Mouse (Mus musculus) hindbrain, embryonic 16.5 days (tissue): ENCODE data around the gene Hsd3b4. TPM values are rescaled to one million over a fixed set of nuclear protein-coding genes. Genes with fewer than 3 reads are reported as not detected.
"Not testable (repeated sequence)": the region's sequence is repeated elsewhere in the genome, so short reads cannot be mapped to it uniquely, and the experiment has no call there.

Experiments used
- ATAC-seq: fragments of 200-750 bp; cut with Nextera tagmentation; 2 replicates; pipeline ENCODE4 v1.8.0; 2017; ENCODE audit warnings: moderate TSS enrichment, moderate library complexity
- H3K27ac ChIP-seq: fragments of 300-500 bp; sonication (generic); 2 replicates; pipeline ENCODE4 v1.5.1; 2014; ENCODE audit warnings: low read depth, mild to moderate bottlenecking, control low read depth, low read length, moderate library complexity
- H3K27me3 ChIP-seq: fragments of 300-500 bp; sonication (generic); replicated peaks from 2 replicates; pipeline ENCODE4 v1.6.1; 2014; ENCODE audit warnings: low read length; ENCODE audit not compliant: control insufficient read depth, insufficient read depth
- H3K36me3 ChIP-seq: fragments of 300-500 bp; sonication (generic); 2 replicates; pipeline ENCODE4 v1.6.1; 2014; ENCODE audit warnings: mild to moderate bottlenecking, low read length, moderate library complexity, mixed read lengths; ENCODE audit not compliant: control insufficient read depth, insufficient read depth
- H3K4me1 ChIP-seq: fragments of 300-500 bp; sonication (generic); 2 replicates; pipeline ENCODE4 v1.6.1; 2014; ENCODE audit warnings: low read depth, low read length; ENCODE audit not compliant: control insufficient read depth, insufficient read depth
- H3K4me2 ChIP-seq: fragments of 300-500 bp; sonication (generic); 2 replicates; pipeline ENCODE4 v1.6.1; 2014; ENCODE audit warnings: mild to moderate bottlenecking, low read length, control low read depth, moderate library complexity
- H3K4me3 ChIP-seq: fragments of 300-500 bp; sonication (generic); 2 replicates; pipeline ENCODE4 v1.5.1; 2014; ENCODE audit warnings: mild to moderate bottlenecking, low read length, control low read depth, moderate library complexity
- H3K9ac ChIP-seq: fragments of 300-500 bp; sonication (generic); 2 replicates; pipeline ENCODE4 v1.6.1; 2014; ENCODE audit warnings: low read depth, mild to moderate bottlenecking, control low read depth, low read length, moderate library complexity
- H3K9me3 ChIP-seq: fragments of 300-500 bp; sonication (generic); 2 replicates; pipeline ENCODE4 v1.6.1; 2014; ENCODE audit warnings: mild to moderate bottlenecking, low read length, moderate library complexity; ENCODE audit not compliant: control insufficient read depth
- WGBS: fragments of 180-500 bp; shearing (Covaris S2); extraction: QIAGEN DNeasy Blood & Tissue Kit; methylation state at CpG from one replicate; pipeline ENCODE4 v1.1.7; 2014; 5-methylcytosine and 5-hydroxymethylcytosine counted together
- polyA plus RNA-seq: library from polyadenylated mRNA; unstranded; fragments of >200 nt; fragmentation: Nextera tagmentation; extraction: Ambion mirVana; gene quantifications from 2 replicates; pipeline ENCODE4 v1.2.1, GENCODE M21; 2015

The Hsd3b4 gene
- polyA plus RNA-seq = not detected in 2 replicates

DNA sequence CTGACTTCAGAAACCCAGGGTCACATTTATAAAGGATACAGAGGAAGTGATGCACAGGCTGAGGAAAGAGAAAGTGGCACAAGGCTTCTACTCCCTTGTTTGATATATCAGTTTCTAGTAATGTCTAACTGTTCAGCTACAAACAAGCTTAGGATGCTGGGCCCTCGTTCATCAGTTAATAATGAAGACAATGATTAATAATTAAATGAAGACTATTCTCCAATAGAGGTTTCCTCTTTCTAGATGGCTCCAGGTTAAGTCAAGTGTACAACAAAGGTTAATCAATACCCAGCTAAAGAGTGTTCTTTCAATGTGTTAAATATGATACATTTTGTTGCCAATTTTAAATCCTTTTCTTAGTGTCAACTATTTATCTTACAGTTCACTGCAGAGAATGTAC is at the start of gene Hsd3b4:
Hsd3b4 (minus strand) TSS at position 101 of the 400 bp plus-strand sequence.
- H3K4me1 ChIP-seq, H3K9ac ChIP-seq, H3K4me3 ChIP-seq, H3K27me3 ChIP-seq, H3K4me2 ChIP-seq, H3K9me3 ChIP-seq, ATAC-seq, H3K36me3 ChIP-seq, H3K27ac ChIP-seq: not testable (repeated sequence)
- WGBS = no CpG with 5 or more reads among the region's 1 CpGs

DNA sequence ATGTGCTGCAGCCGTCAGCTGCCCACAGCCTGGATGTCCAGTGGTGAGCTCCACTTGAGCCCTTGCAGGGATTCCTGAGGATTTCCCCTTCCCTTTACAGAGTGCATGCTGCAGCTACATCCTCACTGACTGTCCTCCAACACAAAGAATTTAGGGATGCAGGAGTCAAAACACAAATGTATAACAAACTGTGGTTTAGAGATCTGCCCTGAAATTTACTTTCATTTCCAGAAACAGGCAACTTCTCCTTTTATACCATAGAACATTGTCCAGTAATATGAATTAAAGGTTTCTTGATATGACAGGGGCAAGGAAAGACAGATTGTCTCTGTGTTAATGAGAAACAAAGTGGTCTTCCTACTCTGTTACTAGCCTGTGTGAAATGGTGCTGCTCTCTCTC is 40.5 kb upstream of the Hsd3b4 start:
- H3K4me3 ChIP-seq, H3K9me3 ChIP-seq, H3K36me3 ChIP-seq, H3K9ac ChIP-seq, H3K27ac ChIP-seq, H3K4me1 ChIP-seq, ATAC-seq, H3K27me3 ChIP-seq, H3K4me2 ChIP-seq: not testable (repeated sequence)
- no CpG with 5 or more reads among the region's 1 CpGs for WGBS

- H3K36me3 ChIP-seq, H3K4me1 ChIP-seq, H3K9me3 ChIP-seq, H3K4me2 ChIP-seq, H3K27me3 ChIP-seq, H3K9ac ChIP-seq, H3K4me3 ChIP-seq, H3K27ac ChIP-seq: not testable (repeated sequence)
- ATAC-seq = peak; percentile 74
- WGBS = no CpG with 5 or more reads among the region's 2 CpGs
Observed at GRCm38 (mm10) chr3:98550215-98550614, 39.9 kb upstream of the Hsd3b4 start.

DNA sequence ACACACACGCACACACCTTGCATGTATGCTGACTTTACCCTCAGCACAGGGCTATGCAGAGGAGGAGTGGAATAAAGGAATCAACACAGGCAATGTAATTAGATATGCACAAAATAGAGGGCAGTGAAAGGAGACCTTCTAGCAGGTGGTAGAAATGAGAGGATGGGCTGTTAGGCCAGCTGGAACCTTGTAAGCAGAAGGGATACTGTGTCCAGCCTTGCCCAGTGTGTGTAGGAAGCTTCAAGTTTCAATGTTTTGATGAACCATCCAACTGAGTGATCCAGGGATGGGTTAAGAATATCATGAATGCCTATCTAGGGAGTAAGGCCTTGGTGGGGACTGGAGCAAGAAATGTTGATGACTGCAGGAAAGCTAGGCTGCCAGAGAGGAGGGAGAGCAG is 38.2 kb upstream of the Hsd3b4 start:
- not testable (repeated sequence) for H3K27me3 ChIP-seq, H3K4me3 ChIP-seq, H3K4me1 ChIP-seq, H3K4me2 ChIP-seq, H3K36me3 ChIP-seq, ATAC-seq, H3K27ac ChIP-seq, H3K9me3 ChIP-seq, H3K9ac ChIP-seq
- WGBS = 100% methylated on average over 1 of the region's 1 CpGs

- H3K9me3 ChIP-seq, H3K4me1 ChIP-seq, H3K27ac ChIP-seq, H3K9ac ChIP-seq, H3K27me3 ChIP-seq, H3K4me3 ChIP-seq, H3K4me2 ChIP-seq, H3K36me3 ChIP-seq, ATAC-seq: not testable (repeated sequence)
Observed at GRCm38 (mm10) chr3:98547641-98548040, 37.3 kb upstream of the Hsd3b4 start.

- not testable (repeated sequence) for H3K9me3 ChIP-seq, ATAC-seq, H3K4me2 ChIP-seq, H3K4me1 ChIP-seq, H3K4me3 ChIP-seq, H3K27ac ChIP-seq, H3K9ac ChIP-seq, H3K36me3 ChIP-seq, H3K27me3 ChIP-seq
Observed at GRCm38 (mm10) chr3:98524978-98525377, 14.7 kb upstream of the Hsd3b4 start.

DNA sequence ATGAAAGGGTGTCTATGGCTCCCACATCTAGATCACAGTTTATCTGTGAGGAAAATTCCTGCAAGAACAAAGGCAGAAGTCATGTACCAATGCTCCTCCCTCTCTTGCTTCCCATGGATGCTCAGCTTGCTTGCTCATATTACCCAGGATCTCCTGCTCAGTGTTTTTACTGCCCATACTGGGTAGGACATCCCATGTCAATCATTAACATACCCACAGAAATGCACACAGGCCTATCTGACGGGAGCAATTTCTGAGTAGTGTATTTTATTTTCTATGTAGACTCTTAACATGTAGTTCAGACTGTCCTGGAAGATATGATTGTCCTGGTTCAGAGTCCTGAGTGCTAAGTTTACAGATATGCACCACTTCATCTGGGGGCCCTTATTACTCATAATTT is 14.2 kb upstream of the Hsd3b4 start:
- no CpG with 5 or more reads among the region's 1 CpGs for WGBS
- not testable (repeated sequence) for H3K4me3 ChIP-seq, H3K9me3 ChIP-seq, H3K27ac ChIP-seq, H3K4me1 ChIP-seq, H3K27me3 ChIP-seq, H3K36me3 ChIP-seq, H3K9ac ChIP-seq, ATAC-seq, H3K4me2 ChIP-seq

GRCm38 (mm10) chr3:98522779-98523178 is 12.5 kb upstream of the Hsd3b4 start:
- not testable (repeated sequence) for H3K4me3 ChIP-seq, H3K4me1 ChIP-seq, H3K4me2 ChIP-seq, H3K9me3 ChIP-seq, ATAC-seq, H3K27me3 ChIP-seq, H3K27ac ChIP-seq, H3K36me3 ChIP-seq, H3K9ac ChIP-seq
- 43% methylated on average over 1 of the region's 2 CpGs for WGBS

DNA sequence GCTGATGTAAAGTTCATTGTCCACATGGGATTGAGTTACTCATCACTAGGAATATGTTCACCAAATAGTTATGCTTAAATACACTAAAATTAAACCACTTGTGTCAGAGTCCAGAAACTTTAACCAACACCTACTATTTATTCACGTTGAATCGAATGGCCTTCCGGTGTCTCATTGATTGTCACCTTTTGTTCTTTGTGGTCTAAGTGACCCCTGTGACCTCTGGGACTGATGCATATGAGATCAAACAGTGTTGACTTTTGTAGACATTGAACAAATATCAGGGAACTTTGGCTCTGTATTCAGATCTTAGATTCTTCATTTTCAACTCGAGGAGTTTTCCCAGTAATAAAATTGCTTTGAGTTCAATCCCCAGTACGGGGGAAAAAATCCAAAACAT is 3.1 kb downstream of the Hsd3b4 start:
- H3K4me1 ChIP-seq, H3K27me3 ChIP-seq, H3K4me2 ChIP-seq, H3K9ac ChIP-seq, ATAC-seq, H3K4me3 ChIP-seq, H3K27ac ChIP-seq, H3K9me3 ChIP-seq, H3K36me3 ChIP-seq: not testable (repeated sequence)
- no CpG with 5 or more reads among the region's 5 CpGs for WGBS

- not testable (repeated sequence) for H3K36me3 ChIP-seq, ATAC-seq
Observed at GRCm38 (mm10) chr3:98497401-98497800, 12.9 kb downstream of the Hsd3b4 start.

More at GRCm38 (mm10) chr3:98497401-98497800, 12.9 kb downstream of the Hsd3b4 start:
- H3K4me2 ChIP-seq, H3K27ac ChIP-seq, H3K4me1 ChIP-seq, H3K9me3 ChIP-seq, H3K9ac ChIP-seq, H3K27me3 ChIP-seq, H3K4me3 ChIP-seq: not testable (repeated sequence)
